Mouse (Mus musculus) bone marrow macrophage, adult 2 months (primary cell): ENCODE results near the gene Grk4.

Experiments used
- CTCF ChIP-seq: IDR thresholded peaks from 2 replicates; pipeline ENCODE4 v1.5.1; 2012; ENCODE audit warnings: low read depth, mild to moderate bottlenecking, low read length, moderate library complexity
- POLR2A ChIP-seq: IDR thresholded peaks from 2 replicates; pipeline ENCODE4 v1.6.1; 2012; ENCODE audit warnings: mild to moderate bottlenecking, low read depth, low read length, borderline replicate concordance

DNA sequence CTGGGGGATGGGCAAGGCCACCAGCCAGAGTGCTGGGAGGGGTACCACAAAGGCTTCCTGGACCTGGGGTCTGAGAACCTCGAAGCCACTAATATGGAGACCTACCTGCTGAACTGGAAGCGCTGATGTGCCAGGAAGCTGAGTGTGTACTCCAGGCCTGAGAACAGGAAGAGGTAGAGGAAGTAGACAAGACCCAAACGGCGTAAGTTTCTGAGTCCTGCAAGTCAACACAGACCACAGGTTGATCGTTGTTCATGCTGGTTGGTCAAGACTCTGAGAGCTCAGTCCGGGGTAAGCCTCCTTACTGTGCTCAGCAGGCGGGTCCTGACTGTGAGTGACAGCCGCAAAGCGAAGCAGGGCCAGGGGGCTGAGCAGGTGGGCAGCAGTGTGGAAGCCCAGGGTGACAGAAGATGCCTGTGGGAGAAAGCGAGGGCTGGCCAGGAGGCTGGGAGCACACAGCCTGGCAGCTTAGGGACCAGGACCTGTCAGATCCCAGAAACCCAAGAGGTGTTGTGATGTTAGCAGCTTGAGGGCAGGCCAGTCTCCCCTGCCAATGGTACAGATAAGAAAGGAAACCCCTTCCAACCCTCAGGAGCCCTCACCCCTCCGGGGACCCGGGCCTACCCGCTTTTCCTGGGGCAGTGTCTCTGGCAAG, 25.3 kb upstream of the Grk4 start:
- TF ChIP-seq CTCF (no peak), POLR2A (no peak)
